Mouse (Mus musculus): ENCODE results near the gene Nploc4.
"Not testable (repeated sequence)": the region's sequence is repeated elsewhere in the genome, so short reads cannot be mapped to it uniquely, and the experiment has no call there.

Gene Nploc4

DNA sequence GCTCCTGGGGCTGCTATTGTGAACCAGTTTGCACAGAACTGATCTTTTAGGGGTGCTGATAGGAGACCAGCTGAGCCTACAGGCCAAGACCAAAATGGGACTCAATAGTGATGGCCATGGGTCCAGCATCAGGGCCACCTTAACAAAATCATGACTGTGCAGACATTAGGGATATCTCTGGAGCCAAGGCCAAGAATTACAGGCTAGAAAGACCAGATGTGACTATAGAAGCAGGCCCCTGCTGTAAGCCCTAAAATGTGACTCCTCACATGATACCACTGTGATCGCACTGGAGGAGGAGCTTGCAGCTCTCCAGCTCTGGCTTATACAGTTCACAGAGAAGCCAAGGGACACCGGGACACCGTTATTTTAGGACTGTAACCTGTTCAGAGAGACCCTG lies 4.8 kb upstream of the Nploc4 start, which contains the start of gene Tspan10:
Tspan10 (plus strand) TSS at position 301 of the 400 bp plus-strand sequence.
- no peak for DNase-seq

DNA sequence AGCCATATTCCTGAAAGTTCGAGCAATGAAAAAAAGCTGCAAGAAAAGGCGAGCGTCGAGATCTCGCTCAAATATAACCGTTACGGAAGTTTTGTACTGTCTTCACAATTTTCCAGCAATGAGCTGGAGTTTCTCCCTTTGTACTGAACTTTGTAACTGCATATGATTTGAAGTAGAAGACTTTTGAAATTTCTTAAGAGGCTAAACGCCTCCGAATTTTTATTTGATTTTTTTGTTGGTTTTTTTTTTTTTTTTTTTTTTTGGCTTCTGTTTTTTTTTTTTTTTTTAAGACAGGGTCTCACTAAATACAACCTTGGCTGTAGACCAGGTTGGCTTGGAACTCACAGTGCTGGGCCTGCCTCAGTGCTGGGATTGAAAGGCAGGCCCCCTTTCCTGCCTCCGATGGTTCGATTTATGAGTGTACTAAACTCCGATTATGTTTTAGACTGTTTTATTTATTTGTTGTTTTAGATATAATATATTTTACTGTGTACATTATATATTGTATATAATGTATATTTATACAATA lies 413 bp upstream of the Nploc4 start:
- no peak for DNase-seq

DNA sequence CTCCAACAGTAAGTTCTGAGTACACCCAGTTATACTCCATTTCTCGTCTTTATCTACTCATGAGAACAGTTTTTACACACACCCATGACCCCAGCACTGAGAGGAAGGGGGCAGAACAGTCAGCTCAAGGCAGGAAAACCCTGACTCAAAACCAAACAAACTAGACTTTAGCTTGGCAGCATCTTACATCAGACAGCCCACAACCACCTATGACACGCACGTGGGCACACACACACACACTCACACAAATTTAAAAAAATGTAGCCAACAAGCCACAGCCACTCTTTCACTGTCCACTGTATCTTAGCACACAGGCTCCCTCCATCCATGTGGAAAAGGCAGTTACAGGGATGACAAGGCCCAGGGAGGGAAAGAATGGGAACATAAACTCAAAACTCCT lies 10.8 kb downstream of the Nploc4 start:
- no peak for DNase-seq

DNA sequence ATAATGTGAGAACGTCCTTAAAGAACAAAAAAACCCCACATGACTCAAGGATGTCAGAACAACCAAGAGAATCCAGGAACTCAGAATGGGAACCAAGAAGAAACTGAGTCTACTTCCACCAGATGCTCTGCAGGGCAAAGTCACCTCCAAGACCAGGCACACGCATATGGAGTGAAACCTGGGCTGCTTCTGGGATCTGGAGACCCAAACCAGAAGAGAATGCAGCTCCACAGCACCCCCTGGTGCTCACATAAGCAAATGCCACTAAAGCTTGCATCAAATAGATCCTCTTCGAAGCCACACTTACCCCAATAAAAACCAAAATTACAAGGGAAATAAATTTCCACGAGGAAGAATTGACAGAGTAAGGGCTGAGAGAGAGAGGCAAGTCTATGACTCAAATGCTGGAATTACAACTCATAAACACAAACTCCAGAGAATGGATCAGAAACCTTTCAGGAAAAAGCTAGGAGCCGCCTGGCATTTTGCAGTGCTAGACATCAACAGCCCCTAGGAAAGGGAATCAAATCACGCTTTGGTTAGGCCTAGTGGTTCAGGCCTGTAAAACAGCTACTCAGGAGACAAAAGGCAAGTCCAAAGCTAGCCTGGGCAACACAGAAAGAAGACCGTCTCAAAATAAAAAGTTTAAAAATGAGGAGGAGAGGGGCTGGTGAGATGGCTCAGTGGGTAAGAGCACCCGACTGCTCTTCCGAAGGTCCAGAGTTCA lies 13.8 kb downstream of the Nploc4 start:
- DNase-seq = peak; percentile 79

DNA sequence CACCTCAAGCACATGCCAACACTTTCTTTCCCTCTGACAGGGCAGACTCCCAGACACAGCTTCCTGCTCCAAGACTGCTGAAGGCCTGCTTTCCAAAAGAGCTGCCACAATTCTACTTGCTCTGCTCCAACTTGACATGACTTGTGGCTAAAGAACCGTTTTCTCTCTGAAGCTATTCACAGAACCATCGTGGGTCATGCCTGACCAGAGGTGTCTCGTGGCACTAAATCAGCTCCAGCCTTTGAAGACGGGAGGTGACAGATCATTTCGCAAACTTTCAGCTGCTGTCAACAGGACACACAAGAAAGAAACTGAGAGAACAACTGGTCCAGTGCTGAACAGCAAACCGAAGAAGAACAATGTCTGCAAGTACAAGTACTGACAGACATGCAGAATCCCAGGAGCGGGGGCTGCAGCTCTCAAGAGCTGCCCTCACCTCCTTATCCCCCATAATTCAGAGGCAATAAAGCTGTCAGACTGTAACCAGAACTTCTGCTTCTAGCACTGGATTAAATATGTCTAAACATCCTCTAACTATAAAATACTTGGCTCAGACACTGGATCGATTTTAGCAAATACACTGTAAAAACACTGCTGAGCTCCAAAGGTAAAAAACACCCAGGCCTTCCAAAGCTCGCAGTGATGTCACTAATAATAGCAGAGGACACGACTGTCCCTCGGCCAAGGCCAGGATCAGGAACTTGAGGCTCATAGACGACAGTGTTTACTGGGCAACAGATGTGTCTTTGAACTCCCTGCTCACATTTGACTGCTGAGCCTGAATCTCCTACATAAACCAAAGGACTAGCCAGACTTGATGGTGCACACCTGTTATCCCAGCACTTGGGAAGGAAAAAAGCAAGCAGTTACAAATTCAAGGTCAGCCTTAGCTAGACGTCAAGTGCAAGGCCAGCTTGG lies 14.6 kb downstream of the Nploc4 start:
- no peak for DNase-seq

DNA sequence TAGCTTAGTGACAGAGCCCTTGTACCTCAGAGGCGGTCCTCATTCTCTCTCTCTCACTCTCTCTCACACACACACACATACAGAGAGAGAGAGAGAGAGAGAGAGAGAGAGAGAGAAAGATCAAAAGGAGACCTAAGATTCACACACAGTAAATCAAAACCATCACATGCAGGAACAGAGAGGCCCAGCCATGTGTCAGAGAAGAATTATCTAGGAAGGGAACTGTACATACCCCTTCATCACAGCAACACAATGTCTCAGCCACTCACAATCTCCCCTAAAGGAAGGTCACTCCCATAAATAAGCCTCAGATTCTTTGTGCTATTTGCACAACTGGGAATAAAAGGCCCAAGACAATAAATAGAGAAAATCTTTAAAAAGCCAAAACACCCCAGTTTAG lies 18.9 kb downstream of the Nploc4 start:
- no peak for DNase-seq

DNA sequence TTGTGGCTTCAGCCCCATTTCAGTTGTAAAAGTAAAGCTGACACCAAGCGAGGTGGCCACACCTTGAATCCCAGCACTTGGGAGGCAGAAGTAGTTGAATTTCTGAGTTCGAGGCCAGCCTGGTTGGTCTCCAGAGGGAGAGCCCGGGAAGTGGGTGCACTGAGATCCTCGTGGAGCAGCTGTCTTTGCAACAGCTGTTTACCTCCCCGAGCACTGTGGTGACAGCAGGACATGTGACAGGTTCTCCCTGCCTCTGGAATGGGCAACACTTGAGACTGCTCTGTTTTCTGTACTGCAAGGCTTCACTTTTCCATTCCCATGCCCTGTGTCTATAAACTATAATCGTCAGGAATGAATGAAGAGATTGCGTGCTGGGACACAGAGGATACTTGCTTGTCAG lies 19.7 kb downstream of the Nploc4 start:
- no peak for DNase-seq

DNA sequence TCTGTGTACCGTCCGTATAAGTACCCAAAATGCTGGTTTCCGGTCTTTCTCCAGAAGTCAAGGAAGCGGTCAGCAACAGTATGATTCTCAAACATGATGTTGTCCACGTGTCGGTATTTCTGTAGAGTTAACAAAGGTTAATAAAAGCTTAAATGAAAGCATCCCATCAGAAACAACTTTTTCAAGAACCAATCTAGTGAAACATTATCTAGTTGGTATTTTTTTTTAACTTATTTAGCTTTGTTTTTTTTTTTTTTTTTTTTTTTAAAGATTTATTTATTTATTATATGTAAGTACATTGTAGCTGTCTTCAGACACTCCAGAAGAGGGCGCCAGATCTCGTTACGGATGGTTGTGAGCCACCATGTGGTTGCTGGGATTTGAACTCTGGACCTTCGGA lies 23.9 kb downstream of the Nploc4 start:
- DNase-seq = not testable (repeated sequence)

DNA sequence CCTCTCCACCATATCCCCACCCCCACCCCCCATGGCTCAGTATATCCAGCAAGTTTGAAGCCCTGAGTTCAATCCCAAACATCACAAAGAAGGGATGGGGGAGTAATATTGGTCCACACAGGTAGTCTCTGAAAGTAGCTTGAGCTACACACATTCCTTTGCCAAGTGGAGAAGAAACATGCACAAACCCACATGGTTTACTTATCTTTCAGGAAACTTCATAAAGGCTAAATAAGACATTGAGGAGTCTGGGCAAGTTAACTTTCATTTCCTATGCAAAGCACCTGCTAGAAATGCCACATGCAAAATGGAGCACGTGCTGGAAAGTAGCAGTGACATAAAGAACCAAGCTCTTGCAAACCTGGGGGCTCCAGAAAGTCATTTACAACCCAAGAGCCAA lies 31.1 kb downstream of the Nploc4 start:
- DNase-seq = no peak

DNA sequence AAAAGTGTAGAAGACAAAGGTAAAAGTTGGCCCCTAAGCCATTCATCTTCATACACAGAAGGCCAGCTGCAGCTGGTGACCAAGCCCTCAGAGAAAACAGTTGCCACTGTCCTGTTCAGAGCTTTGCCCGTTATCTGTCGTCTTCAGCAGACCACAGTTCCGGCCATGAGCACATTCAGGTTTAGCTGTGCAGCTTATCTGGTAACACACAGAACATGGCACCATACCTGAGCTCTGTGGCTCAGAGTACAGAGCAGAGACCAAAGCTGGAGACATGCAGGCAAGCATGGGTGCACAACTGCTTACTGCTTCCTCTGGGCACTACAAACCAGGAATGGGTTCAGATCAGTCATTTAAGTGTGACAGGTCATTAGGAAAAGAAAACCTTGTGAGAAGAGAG lies 31.6 kb downstream of the Nploc4 start:
- DNase-seq = no peak

DNA sequence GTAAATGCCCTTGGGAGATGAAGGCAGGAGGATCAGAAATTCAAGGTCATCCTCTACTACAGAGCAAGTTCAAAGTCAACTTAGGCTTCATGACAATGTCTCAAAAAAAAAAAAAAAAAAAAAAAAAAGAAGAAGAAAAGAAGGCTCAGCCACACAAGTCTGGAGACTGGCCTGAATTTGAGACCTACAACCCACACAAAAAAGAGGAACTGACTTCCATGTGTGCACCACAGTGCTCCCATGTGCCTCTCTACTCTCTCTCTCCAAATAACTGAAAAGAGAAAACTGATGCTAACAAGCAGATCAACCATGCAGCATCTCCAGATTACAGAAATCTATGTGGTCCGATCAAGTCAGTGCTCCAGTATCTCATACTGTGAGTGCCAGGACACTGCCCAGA lies 32.7 kb downstream of the Nploc4 start:
- no peak for DNase-seq

DNA sequence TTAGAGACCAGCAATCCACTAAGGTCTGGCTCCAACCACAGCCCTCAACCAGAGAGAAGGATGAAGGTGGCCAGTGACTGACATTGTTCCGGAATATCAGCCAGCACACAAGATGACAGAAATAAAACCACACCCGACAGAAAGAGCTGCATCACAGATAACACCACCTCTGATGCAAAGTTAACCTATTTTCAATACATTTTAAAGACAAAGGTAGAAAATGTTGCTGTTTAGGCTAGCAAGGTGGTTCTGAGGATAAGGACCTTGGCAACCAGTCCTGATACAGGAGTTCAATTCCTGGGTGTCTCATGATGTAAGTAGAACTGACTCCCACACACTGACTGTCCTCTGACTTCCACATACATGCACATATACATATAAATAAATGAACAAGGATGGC lies 38.2 kb downstream of the Nploc4 start:
- no peak for DNase-seq

DNA sequence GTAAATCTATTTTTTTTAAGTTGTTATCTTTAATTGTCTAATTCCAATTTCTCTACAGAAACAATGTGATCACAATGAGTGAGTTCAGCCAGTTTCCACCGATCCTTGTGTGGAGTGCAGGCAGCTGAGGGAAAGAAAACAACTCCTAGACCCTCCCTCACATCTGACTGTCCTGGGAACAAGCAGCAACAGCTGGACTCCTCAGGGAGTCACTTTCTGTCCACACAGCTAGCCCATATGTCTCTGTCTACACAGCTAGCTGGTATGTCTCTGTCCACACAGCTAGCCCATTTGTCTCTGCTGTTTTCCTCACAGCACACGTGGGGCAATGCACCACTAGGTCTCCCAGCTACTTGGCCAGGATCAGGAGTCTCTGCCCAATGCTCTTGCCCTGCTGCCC lies 39.9 kb downstream of the Nploc4 start:
- no peak for DNase-seq

DNA sequence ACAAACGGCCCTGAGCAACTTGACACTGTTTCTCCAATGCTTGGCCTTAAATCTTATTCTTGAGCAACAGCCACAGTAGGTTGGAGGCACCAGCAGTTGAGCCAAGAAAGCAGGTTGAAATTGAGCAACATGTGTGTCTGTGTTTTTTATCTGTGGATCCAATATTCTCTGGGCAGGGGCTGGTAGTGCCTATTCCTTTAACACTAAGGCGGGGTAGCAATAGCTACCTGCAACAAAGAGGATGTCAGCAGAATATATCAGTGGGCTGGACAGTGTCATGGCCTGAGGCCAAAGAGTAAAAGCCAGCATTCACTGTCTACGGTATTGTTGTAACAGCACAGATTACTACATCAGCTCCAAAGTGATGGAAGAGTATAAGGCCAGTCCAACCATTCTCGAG lies 41.8 kb downstream of the Nploc4 start:
- no peak for DNase-seq

DNA sequence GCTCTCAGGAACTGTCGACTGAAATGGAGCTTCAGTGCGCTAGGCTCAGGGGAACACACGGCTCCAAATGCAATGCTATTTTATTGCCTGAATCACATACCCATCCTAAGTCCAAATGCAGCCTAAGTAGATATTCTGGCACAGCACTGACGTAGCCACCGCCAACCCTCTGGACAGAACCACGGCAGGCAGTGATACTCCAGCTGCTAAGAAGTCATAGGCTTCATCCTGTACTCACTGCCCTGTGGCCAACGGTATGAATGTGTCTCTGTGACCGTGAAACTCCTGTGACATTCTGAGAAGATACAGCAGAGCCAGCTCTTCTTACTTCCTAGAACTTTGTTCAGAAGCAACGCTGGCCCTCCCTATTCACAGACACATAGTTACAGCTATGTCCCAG lies 48.9 kb downstream of the Nploc4 start:
- DNase-seq = no peak

DNA sequence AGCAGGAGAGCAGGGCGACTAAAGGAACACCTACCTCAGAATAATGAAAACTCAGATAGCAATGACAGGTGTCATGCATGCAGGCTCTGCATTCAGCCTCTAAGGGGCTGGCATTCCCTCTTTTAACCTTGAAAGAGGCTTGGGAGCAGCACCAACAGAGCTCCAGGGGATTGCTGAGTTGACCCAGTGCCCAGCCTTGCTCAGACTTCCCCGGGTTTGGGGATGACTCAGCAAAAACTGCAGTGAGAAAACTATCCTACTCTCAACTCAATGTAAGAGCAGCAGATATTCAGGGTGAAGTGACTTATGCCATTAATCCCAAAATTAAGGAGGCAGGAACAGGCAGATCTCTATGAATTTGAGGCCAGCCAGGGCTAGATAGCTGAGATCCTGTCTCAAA lies 50.4 kb downstream of the Nploc4 start:
- DNase-seq = no peak

DNA sequence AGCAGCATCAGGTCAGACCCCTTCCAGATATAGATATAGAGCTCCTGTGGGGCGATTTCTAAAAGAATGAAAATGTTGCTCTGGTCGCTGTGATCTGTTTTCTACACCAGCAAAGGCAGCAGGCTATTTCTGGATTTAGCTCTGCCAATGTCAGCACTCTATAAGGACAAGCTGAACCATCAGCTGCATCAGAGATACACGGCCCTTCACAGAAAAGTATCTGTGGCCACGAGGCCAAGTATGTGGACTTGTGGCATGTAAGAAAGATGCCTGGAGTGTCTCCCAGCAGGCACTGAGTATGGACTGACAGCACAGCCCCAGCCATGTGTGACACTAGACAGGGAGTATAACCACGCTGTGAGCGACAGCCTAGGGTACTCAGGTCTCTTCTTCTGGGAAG lies 50.9 kb downstream of the Nploc4 start:
- no peak for DNase-seq

DNA sequence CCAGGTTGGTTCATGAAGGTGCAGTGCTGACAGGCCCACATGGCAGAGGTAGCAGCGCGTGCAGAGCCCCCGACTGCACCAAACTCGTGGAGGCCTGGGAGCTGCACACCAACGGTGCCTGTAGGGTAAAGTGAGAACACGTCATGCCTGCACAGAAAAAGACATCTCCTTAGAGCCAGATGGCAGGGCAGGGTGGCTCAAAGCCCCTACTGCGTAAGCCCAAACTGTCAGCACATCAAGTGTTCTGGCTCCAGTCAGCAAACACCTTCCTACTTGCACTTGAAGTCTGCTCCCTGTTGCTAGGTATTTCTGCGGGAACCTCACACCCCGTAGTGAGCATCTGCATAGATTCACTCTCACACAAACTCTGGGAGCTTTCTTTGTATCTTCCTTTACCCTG lies 55.0 kb downstream of the Nploc4 start:
- DNase-seq = no peak

DNA sequence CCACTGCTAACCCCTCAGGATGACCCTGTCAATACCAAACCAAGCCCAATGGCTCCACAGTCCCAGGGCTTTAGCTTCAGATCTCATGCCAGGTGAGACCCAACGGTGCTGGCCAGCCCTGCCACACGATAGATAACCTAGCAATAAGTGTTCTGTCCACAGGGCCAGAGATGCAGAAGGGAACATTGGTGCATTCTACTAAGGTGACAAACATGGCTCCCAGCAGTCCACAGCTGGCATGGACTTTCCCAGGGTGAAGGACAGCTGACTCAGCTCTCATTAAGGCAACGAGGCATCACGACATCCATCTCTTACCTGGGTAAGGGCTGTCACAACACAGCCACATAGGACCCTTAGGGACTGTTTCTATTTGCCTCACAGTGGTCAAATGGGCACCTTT lies 56.4 kb downstream of the Nploc4 start:
- no peak for DNase-seq

DNA sequence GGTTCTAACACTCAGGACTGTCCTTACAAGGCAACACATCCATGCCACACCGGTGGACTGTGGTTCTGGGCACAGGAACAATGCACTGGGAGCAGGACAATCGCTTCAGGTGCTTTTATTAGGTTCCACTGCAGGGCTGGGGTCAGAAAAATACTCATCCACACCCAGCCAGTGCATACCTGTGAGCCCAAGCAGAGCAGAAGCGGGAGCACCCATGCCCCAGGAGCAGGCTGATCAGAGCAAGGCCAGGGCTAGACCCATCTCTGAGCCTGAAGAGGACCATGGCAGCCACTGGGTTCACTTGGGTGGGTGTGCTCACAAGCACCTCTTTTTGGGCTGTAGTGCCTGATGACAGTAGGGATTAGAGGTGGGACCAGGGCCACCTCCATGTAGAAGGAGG lies 57.2 kb downstream of the Nploc4 start:
- DNase-seq = no peak

DNA sequence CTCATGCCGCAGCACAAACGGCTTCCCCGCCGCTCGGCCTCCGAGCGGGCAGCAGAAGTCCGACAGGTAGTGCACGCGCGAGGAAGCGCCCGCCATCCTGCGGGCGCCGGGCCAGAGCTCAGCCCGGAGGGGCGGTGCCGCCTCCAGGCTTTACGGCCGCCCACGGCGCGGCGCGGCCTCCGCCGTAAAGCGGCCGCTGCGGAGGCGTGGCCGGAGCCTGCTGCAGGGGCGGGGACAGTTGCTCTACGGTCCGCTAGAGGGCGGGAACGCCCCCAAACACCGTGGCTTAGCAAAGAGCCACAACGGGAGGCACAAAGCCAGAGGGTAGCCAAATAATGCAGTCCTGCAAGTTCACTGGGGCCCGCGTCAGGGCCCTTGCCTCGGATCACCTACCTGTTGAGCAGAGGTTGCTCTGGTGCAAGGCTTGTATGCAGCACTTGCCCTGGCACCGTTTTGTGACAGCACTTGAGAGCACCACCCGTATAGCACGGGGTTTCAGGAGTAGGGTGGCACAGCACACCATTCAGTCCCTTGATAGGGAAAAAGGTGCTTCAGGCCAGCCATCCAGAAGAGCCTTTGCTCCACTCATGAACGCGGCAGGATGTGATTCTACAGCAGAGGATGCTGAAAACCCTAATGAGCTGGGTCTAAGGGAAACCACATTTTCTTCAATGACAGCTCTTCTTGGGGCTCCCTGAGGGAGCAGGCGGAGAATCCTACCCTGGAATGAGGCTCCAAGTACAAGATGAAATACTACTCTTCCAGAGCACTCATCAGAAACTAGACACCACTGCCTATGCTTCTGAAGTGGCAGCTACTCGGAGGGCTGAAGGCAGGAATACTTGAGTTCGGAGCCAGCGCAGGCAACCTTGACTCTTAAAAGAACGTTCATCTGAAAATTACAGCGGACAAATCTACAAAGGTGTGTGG lies 58.6 kb downstream of the Nploc4 start, which contains the start of gene Faap100:
Faap100 (minus strand) TSS at position 154 of the 930 bp plus-strand sequence.
- peak; percentile 98 for DNase-seq

DNA sequence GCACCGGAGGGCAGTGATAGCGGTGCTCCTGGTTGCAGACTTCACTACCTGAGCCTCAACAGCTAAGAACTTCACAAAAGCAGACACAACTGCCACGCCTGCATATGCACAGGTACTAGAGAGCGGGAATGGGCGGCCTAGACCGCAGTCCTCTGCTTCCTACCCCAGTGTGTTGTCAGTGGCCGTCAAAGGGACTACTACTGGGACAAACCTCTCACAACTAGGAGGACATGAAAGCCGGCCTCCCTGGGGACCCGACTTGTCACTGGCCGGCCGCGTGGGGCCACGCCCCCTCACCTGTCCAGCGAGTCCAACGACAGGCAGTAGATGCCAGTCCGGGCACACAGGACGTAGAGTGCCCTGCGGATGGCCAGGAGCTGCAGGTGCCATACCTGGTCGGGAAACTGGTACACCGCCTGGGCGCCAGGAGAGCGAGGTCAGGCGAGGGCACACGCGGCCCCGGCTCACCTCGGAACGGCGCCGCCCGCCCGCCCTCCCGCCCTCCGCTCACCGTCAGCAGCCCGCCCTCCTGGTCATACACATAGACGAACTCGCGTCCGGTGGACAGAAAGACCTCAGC lies 59.4 kb downstream of the Nploc4 start:
- DNase-seq = peak; percentile 50

All from embryo, embryonic 11 days (tissue).